Mouse (Mus musculus) adrenal gland, adult 2 months (tissue): ENCODE measurements around the gene Klk1b3. TPM values are rescaled to one million over a fixed set of nuclear protein-coding genes. Genes with fewer than 3 reads are reported as not detected.
"Not testable (repeated sequence)": the region's sequence is repeated elsewhere in the genome, so short reads cannot be mapped to it uniquely, and the experiment has no call there.

Experiments
- DNase-seq: peaks from one replicate; pipeline ENCODE4 v3.0.0; 2021
- long read RNA-seq: library from polyadenylated mRNA; stranded (forward); transcript quantifications from one replicate; pipeline ENCODE4 v2.0.0, GENCODE M21; 2021
- polyA plus RNA-seq: library from polyadenylated mRNA; depleted of rRNA; stranded (reverse); fragments of >200 nt; gene quantifications from 2 replicates; pipeline ENCODE4 v1.2.3, GENCODE M21; 2012; rRNA removed
- total RNA-seq, 2 experiments: library from RNA; stranded (reverse); gene quantifications; 2 replicates each; pipeline ENCODE4 v1.2.3; 2021

Klk1b3 gene
- total RNA-seq (not detected), polyA plus RNA-seq (not detected in 2 replicates)
- long read RNA-seq, result 0 reads

DNA sequence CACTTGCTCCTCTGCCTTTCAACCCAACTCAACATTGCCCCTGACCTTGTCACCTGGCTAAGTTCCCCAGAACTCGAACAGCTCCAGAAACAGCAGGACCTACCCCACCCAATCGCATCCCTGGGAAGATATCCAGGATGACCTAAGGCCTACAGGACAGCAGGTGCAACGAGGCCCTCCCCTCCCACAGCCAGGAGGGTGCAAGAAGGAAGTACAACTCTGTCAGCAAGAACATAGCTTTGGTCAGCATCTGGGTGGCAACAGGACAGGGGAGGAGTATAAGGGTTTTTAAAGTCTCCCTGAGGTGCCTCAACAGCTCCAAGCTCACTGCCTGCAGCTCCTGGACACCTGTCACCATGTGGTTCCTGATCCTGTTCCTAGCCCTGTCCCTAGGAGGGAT lies at the start of gene Klk1b3:
Gene Klk1b3 (plus strand): TSS at position 301 of the 400 bp plus-strand sequence.
- no peak for DNase-seq

GRCm38 (mm10) chr7:44179299-44180045 lies 18.5 kb upstream of the Klk1b3 start:
- no peak for DNase-seq

- not testable (repeated sequence) for DNase-seq
These were observed 11.5 kb upstream of the Klk1b3 start for GRCm38 (mm10) chr7:44186516-44186915.

DNA sequence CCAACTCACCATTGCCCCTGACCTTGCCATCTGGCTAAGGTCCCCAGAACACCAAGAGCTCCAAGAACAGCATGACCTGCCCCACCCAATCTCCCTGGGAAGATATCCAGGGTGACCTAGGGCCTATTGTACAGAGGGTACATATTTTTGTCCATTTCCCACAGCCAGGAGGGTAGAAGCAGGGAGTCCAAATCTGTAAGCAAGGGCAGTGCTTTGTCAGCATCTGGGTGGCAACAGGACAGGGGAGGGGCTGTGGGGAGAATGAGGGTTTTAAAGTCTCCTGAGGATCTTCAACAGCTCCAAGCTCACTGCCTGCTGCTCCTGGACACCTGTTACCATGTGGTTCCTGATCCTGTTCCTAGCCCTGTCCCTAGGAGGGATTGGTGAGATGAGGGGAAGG lies 10.1 kb upstream of the Klk1b3 start, which contains the start of gene Klk1b24:
Gene Klk1b24 (plus strand): TSS at position 301 of the 400 bp plus-strand sequence.
- not testable (repeated sequence) for DNase-seq

DNA sequence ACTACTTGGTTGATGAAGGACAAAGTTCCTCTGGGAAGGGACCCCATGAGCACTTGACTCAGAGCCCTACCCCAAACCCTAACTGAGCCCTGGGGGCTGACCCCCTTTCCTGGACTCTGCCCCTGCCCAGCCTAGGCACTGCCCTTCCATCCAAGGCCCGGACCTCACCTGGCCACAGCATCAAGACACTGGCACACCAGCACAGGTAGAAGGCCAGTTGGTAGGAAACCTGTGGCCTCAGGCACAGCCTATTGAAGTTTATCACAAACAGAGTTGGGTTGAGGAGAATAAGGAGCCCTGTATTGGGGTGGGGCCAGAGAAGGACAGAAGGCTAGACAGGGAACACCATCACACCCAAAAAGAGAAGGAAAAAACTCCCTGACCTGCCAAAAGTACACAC lies 4.5 kb upstream of the Klk1b3 start:
- DNase-seq, result not testable (repeated sequence)

GRCm38 (mm10) chr7:44207135-44207534 lies 9.1 kb downstream of the Klk1b3 start, which contains the start of gene Klk1b4:
TSS of gene Klk1b4 (plus strand) at chr7:44207435.
- not testable (repeated sequence) for DNase-seq

GRCm38 (mm10) chr7:44208307-44208706 lies 10.3 kb downstream of the Klk1b3 start:
- DNase-seq, result no peak

DNA sequence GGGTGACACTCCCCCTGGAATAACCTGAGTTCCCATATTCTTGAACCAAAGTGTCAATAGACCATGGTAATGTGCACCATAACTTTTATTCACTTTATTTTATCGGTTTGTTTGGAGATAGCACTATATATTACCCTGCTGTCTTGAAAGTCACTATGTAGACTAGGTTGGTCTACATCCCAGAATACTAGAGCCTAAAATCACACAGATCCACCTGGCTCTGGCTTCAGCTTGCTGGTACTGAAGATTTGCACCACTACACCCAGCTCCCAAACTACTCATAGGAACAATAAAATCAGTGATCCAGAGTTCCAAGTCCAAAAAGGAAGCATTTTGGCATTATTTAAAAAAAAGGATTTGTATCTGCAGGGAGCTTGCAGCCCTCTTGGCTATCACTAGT lies 17.7 kb downstream of the Klk1b3 start, which contains the start of gene Klk1b5:
Gene Klk1b5 (plus strand): TSS at position 301 of the 400 bp plus-strand sequence.
- no peak for DNase-seq

DNA sequence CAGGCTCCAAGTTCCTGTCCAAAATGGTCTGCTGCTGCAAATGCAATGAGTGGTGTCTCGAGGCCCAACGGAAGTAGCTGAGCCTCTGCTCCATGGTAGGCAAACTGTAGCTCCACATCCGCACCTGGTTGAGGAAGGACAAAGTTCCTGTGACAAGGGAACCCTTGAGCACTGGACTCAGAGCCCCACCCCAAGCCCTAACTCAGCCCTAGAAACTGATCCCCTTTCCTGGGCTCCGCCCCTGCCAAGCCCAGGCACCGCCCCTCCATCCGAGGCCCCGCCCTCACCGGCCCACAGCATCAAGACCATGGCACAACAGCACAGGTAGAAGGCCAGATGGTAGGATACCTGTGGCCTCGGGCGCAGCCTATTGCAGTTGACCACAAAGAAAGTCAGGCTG lies 23.6 kb downstream of the Klk1b3 start:
- not testable (repeated sequence) for DNase-seq

DNA sequence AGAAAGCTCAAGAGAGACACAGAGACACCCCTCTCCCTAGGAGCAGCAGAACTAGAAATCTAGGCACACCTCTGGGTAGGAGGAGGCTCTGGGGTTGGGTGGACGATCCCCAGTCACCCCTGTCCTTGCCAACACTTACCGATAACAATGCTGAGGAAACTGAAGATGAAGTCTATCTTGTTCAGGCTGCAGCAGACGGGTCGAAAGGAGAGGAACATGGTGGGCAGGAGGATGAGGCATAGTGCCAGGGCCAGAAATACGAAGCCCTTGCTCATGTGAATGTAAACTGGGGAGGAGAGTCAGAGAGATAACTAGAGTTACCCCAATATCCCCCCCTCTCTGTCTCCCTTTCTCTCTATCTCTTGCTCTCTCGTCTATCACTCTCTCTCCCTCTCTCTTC lies 24.3 kb downstream of the Klk1b3 start:
- DNase-seq, result not testable (repeated sequence)

DNA sequence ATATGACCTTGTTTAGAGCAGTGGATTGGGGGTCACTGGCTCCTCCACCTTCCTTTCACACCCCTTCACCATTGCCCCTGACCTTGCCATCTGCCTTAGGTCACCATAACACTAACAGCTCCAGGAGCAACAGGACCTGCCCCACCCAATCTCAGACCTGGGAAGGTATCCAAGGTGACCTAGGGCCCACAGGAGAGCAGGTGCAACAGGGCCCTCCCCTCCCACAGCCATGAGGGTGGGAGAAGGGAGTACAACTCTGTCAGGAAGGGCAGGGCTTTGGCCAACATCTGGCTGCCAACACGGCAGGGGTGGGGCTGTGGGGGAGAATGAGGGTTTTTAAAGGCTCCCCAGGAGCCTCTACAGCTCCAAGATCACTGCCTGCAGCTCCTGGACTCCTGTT lies 27.1 kb downstream of the Klk1b3 start, which contains the start of gene Klk1:
Gene Klk1 (plus strand): TSS at position 285 of the 400 bp plus-strand sequence.
- DNase-seq, result no peak

- no peak for DNase-seq
These were observed 37.9 kb downstream of the Klk1b3 start, which contains the start of gene Gm36864 for GRCm38 (mm10) chr7:44235909-44236308. TSS of gene Gm36864 (plus strand) at chr7:44236177.

DNA sequence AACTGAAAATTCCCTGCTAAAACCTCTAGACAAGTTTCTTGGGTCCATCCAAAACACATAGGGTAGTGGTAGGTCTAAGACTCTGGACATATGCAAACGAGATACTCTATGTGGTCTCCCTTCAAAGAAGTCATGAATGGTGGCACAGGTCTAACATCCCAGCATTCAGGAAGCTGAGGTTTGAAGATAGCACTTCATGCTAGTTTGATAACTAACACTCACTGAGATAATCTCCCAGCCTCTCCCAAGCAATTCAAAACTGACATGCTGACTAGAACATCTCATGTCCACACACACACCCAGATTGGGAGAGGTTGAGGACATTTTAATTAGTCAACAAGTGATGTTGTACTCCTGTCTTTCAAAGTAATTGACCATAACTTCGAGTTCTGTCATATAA lies 41.9 kb downstream of the Klk1b3 start:
- no peak for DNase-seq

DNA sequence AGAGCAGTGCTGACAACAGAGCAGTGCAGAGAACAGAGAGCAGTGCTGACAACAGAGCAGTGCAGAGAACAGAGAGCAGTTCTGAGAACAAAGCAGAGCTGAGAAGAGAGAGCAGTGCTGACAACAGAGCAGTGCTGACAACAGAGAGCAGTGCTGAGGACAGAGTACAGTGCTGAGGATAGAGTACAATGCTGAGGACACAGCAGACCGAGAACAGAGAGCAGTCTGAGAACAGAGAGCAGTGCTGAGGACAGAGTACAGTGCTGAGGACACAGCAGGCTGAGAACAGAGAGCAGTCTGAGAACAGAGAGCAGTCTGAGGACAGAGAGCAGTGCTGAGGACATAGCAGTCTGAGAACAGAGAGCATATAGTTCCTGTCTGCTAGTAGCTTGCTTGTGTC lies 42.7 kb downstream of the Klk1b3 start:
- no peak for DNase-seq

GRCm38 (mm10) chr7:44241163-44241562 lies 43.2 kb downstream of the Klk1b3 start:
- no peak for DNase-seq

DNA sequence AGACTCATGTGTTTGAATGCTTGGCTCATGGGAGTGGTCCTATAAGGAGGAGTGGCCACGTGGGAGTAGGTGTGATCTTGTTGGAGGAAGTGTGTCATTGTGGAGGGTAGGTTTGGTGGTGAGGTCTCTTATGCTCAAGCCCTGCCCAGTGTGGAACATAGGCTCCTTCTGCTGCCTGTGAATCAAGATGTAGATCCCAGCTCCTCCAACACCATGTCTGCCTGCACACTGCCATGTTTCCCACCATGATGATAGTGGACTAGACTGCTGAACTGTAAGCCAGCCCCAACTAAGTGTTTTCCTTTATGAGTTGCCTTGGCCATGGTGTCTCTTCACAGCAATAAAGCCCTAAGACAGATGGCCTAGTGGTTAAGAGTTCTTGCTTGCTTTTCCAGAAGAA lies 46.1 kb downstream of the Klk1b3 start:
- no peak for DNase-seq

DNA sequence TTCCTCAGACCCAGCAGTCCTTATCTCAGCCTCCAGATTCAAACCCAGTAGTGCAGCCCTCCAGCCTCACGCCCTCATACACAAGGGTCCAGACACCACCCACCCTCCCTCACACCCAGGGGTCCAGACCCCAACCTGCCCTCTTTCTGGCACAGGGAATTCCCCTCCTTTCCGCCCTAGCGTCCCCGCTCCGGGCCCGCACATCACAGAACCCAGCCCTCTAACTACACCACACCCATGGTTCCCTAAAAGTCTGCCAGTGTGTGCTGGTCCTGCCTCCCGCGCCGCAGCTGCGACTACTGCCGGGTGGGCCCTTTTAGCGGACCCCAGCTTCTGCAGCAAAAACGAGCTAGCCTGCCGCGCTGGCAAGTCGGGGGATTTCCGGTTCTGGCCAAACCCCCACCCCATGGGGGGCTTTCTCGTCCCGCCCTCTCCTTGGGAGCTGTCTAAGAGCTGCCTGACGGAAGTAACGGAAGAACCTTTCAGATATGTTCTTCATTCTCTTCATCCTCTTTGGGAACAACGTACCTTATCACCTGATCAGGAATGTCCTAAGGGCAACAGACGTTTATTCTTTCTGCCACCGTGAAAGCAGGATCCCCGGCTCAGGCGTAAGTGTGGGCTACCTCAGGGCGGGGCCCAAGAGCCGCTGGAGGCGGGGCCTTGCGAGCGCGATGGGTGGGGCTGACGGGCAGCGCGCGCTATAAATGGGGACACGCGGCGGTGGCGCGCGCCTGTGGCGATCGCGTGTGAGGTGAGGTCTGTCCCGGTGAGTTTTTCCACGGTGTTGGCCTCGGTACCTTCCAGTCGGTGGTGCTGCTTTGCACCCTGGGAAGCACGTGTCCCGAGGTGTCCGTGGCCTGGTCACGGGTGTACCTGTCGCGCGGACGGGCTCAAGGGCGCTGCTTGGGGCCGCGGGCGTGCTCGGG lies 48.3 kb downstream of the Klk1b3 start, which contains the start of the genes 1700028J19Rik and 2410002F23Rik:
Gene 1700028J19Rik (minus strand): TSS at position 641 of the 929 bp plus-strand sequence.
Gene 2410002F23Rik (plus strand): TSS at position 668 of the 929 bp plus-strand sequence.
- peak; percentile 91 for DNase-seq

DNA sequence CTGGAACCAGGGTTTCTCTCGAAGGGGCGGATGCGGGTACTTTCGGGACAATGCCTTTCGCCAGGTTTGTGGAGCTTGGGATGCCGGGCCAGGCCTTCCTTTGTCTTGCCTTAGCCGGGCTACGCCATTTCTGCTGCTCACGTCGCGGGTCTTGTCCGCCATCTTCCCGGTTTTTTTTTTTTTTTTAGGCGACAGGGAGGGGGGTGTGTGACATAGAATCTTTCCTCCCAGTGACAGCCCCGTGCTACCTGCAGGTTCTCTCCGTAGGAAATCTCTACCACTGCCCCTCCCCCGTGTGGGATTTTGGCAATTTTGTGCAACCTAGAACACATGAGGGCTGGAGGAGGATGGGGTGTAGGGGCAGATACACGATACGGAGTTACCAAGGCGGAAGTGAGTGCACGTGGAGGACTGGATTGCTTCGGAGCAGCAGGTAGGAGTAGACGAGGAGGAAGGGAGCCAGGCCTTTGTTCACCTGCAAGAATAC lies 49.0 kb downstream of the Klk1b3 start:
- DNase-seq, result peak; percentile 66

DNA sequence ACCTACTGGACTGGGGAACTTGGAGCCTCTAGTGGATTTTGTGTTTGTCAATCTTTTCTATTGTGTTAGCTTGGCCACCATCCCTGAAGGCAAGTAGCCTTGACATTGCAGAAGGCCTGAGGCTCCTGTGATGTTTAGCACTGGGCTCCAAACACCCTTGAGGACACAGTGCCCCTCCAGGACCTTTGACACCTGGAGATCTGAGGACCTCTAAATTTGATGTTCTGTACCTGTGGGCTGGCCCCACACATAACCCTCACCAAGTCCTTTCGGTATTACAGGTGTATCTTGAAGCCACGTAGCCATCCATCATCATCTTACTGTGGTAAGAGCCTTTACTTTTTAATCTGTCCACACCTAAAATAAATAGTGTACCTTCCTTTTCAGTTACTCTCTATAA lies 50.0 kb downstream of the Klk1b3 start:
- DNase-seq, result no peak

DNA sequence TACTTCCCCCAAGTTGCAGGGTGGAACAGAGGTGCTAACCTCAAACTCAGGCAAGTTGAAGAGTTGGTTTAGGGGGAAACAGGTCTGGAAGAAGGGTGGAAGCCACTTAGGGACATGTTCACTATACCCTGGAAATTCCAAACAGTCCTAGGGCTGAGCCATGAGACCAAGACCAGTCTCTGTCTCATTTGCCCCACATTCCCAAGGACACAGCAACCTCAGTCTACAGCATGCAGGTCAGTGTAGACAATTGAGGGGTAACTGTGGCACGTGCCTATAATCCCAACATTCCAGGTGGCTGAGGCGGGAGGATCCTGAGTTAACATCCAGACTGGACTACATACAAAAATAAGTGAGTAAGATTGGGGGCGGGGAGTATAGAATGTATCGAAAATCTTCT lies 51.3 kb downstream of the Klk1b3 start:
- DNase-seq, result no peak

GRCm38 (mm10) chr7:44250732-44251275 lies 52.8 kb downstream of the Klk1b3 start:
- peak; percentile 88 for DNase-seq
